Mouse (Mus musculus) stomach, embryonic 14.5 days (tissue): ENCODE data around the gene Bcorl1. TPM values are rescaled to one million over a fixed set of nuclear protein-coding genes. Genes with fewer than 3 reads are reported as not detected.

Experiments used
- ATAC-seq: fragments of 200-750 bp; cut with Nextera tagmentation; 2 replicates; pipeline ENCODE4 v1.8.0; 2017; ENCODE audit warnings: low read depth, moderate TSS enrichment; ENCODE audit not compliant: insufficient number of reproducible peaks, insufficient read depth, low FRiP score
- H3K27ac ChIP-seq: fragments of 300-500 bp; sonication (generic); 2 replicates; pipeline ENCODE4 v1.5.1; 2014; ENCODE audit warnings: mild to moderate bottlenecking, low read length, moderate library complexity, mixed read lengths
- H3K27me3 ChIP-seq: fragments of 300-500 bp; sonication (generic); 2 replicates; pipeline ENCODE4 v1.6.1; 2014; ENCODE audit warnings: low read length, control low read depth, mixed read lengths; ENCODE audit not compliant: control insufficient read depth, insufficient read depth
- H3K36me3 ChIP-seq: fragments of 300-500 bp; sonication (generic); 2 replicates; pipeline ENCODE4 v1.6.1; 2014; ENCODE audit warnings: mild to moderate bottlenecking, control low read depth, low read length, moderate library complexity, mixed read lengths; ENCODE audit not compliant: control insufficient read depth, insufficient read depth
- H3K4me1 ChIP-seq: fragments of 300-500 bp; sonication (generic); 2 replicates; pipeline ENCODE4 v1.6.1; 2014; ENCODE audit warnings: low read length, control low read depth, mixed read lengths; ENCODE audit not compliant: control insufficient read depth, insufficient read depth
- H3K4me2 ChIP-seq: fragments of 300-500 bp; sonication (generic); replicated peaks from 2 replicates; pipeline ENCODE4 v1.6.1; 2014; ENCODE audit warnings: low read depth, low read length, control low read depth
- H3K4me3 ChIP-seq: fragments of 300-500 bp; sonication (generic); 2 replicates; pipeline ENCODE4 v1.5.1; 2014; ENCODE audit warnings: low read depth, low read length, control low read depth
- H3K9ac ChIP-seq: fragments of 300-500 bp; sonication (generic); replicated peaks from 2 replicates; pipeline ENCODE4 v1.6.1; 2014; ENCODE audit warnings: low read depth, mild to moderate bottlenecking, control low read depth, low read length, moderate library complexity, mixed read lengths
- H3K9me3 ChIP-seq: fragments of 300-500 bp; sonication (generic); 2 replicates; pipeline ENCODE4 v1.6.1; 2016; ENCODE audit warnings: low read depth, low read length, control low read depth; ENCODE audit not compliant: control insufficient read depth
- WGBS: fragments of 180-500 bp; shearing (Covaris S2); extraction: QIAGEN DNeasy Blood & Tissue Kit; methylation state at CpG from one replicate; pipeline ENCODE4 v1.1.7; 2014; 5-methylcytosine and 5-hydroxymethylcytosine counted together
- polyA plus RNA-seq: library from polyadenylated mRNA; unstranded; fragments of >200 nt; fragmentation: Nextera tagmentation; extraction: Ambion mirVana; gene quantifications from 2 replicates; pipeline ENCODE4 v1.2.1, GENCODE M21; 2014

Bcorl1 gene
- polyA plus RNA-seq, 1 experiment from 2014 or later, result 9.3 TPM

DNA sequence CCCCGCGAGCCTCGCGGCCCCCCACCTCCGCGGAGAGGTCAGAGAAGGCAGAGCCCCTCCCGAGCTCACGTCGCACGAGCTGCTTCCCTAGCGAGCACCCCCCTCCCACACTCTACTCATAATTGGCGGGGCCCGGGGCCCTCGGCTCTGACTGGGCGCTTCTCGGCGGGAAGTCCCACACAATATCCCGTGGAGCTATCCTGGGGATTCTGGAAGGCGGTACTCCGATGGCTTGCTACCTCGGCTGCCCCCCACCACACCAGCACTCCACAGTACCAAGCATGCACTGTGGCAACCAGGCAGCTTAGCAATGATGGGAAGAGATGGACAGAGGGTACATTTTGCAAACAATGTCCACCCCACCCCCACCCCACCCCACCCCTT lies 113.3 kb downstream of the Bcorl1 start:
- ATAC-seq, result peak; percentile 77
- Histone ChIP-seq H3K27me3 (no peaks in the 10 kb centered on the region), H3K36me3 (no peaks in the 10 kb centered on the region), H3K4me2 (peak overlapping the region; percentile 49), H3K27ac (peak overlapping the region; percentile 39; the same call in 1 of the 2 replicates), H3K9ac (peak overlapping the region; percentile 14; the same call in 1 of the 2 replicates), H3K4me3 (peak overlapping the region; percentile 47), H3K4me1 (no peaks in the 10 kb centered on the region; the same call in 1 of the 2 replicates), H3K9me3 (no peaks in the 10 kb centered on the region)
- WGBS, result 37% methylated on average over 13 of the region's 21 CpGs

DNA sequence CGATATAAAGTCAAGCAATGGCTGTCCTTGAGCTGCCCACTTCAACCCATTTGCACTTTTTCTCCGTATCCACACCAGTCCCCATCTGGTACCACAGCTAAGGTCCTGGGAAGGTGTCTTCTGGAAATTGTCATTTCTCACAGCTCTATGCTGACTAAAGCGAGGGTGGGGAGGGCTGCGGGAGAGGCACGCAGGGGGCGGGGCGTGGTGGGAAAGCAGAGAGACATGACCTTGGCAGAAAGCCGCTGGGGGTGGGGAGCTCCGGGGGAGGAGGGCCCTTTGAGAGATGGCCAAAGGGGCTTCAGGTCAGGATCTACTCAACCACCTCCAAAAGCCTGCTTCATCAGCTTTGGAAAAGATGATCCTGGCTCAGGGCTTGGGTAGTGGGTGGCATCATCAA lies 113.9 kb downstream of the Bcorl1 start:
- Histone ChIP-seq H3K4me1 (no peaks in the 10 kb centered on the region; the same call in 1 of the 2 replicates), H3K36me3 (no peaks in the 10 kb centered on the region), H3K27ac (no peak overlapping the region; the same call in 1 of the 2 replicates), H3K9ac (no peak overlapping the region), H3K4me2 (peak overlapping the region; percentile 49), H3K4me3 (no peak overlapping the region), H3K27me3 (no peaks in the 10 kb centered on the region), H3K9me3 (no peaks in the 10 kb centered on the region)
- 35% methylated on average over 9 of the region's 9 CpGs for WGBS
- no peak for ATAC-seq

DNA sequence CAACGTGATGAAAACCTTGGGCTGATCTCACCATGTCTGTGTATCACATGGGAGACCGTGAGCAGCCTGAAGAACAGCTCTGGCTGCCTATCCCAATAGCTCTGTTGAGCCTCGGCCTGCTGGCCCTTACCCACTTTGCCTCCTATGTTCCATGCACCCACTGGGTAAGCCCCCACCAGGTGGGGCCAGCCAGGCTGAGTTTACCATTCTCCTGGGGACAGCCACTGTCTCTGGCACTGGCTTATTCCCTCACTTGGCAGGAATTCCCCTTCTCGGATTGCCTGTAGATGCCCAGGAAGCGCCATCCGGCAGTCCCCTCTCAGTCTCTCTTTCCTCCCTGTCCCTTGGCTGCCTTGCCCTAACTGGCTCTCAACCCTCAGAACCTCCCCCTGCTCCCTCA lies 115.8 kb downstream of the Bcorl1 start:
- Histone ChIP-seq H3K4me3 (no peak overlapping the region), H3K36me3 (no peaks in the 10 kb centered on the region), H3K9ac (no peak overlapping the region), H3K4me2 (no peak overlapping the region), H3K27me3 (no peaks in the 10 kb centered on the region), H3K4me1 (no peaks in the 10 kb centered on the region; the same call in 1 of the 2 replicates), H3K27ac (no peak overlapping the region), H3K9me3 (no peaks in the 10 kb centered on the region)
- 63% methylated on average over 6 of the region's 6 CpGs for WGBS
- ATAC-seq, result no peak

Other genes with a start within 250 kb of the Bcorl1 start
- 1.1 and 1.2 TPM in 2 replicates for gene Xpnpep2, start 232.6 kb upstream of the Bcorl1 start, polyA plus RNA-seq
- gene Sash3, start 194.9 kb upstream of the Bcorl1 start, polyA plus RNA-seq, result 2.5 and 3.3 TPM in 2 replicates
- gene Zdhhc9, start 132.5 kb upstream of the Bcorl1 start, polyA plus RNA-seq, result 7.1 and 8.2 TPM in 2 replicates
- 16.3 and 20.1 TPM in 2 replicates for gene Utp14a, start 84.5 kb upstream of the Bcorl1 start, polyA plus RNA-seq
- 13.5 and 15.2 TPM in 2 replicates for gene Elf4, start 121.8 kb downstream of the Bcorl1 start, polyA plus RNA-seq
- gene Aifm1, start 172.2 kb downstream of the Bcorl1 start, polyA plus RNA-seq, result 61.9 and 63.8 TPM in 2 replicates
- 8.5 and 9.2 TPM in 2 replicates for gene Rab33a, start 177.9 kb downstream of the Bcorl1 start, polyA plus RNA-seq